Mouse (Mus musculus) megakaryocyte, embryonic 14.5 days (primary cell): Measurements from ENCODE around the gene N4bp1.

ENCODE experiments used
- FLI1 ChIP-seq: IDR thresholded peaks from 2 replicates; pipeline ENCODE4 v1.6.1; 2012; ENCODE audit warnings: low read length, inconsistent platforms, mixed read lengths
- GATA1 ChIP-seq: IDR thresholded peaks from 3 replicates; pipeline ENCODE4 v1.6.1; 2012; ENCODE audit warnings: mixed read lengths, low read length, inconsistent platforms, borderline replicate concordance

DNA sequence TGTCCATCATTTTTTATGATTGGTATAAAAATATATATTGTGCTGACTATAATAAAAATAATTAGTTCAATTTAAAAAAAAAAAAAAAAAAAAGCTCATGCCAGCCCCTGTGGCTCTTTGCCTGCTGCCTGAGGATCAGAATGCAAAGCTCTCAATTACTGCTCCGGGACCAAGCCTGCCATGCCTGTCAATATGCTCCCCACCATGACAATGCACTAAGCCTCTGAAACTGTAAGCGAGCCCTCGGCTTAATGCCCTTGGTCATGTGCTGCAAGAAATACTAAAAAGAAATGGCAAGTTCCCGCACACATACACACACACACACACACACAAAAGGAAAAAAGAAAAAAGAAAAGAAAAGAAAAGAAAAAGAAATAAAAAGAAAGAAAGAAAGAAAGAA is 60.3 kb downstream of the N4bp1 start:
- no peak for TF ChIP-seq GATA1
- TF ChIP-seq FLI1: no peak
